In the genomic region with DNA sequence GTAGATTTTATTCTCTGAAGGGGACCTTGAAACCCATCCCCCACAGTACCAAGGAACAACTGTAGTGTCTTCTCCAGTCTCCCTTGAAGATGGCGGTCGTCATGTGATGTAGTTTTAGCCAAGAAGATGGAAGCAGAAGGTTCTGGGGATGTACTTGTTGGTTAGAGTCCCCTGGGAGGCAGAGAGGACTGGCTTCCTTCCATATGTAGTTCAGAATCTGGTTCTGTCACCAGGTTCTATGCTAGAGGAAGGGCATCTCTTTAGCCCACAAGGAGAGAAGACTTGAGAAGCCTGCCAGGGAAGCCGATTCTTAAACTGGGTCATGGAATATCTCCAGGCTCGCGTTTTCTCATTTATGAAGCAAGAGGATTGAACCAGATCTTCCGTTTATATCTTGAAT, we compare ENCODE assay signal across 23 mouse cellular contexts. TPM values are rescaled to one million over a fixed set of nuclear protein-coding genes. Genes with fewer than 3 reads are reported as not detected.
A peak's percentile ranks its signal among the peaks of the same experiment; 100 is the strongest.
DNase-seq lines count a peak whose midpoint lies in the region; ATAC-seq lines count a peak whose summit lies in the region.
"Had no signal": no experiment of that assay in that cellular context is flagged by ENCODE, and none has a peak within 500 bp of the region (broad histone marks: within the 10 kb centered on the region; RNA-seq: fewer than 3 reads in every experiment).

No protein-coding gene starts in this region.

- no peak for ATAC-seq in hindbrain, embryonic 12.5 days (ENCODE audit: low FRiP score)
- ATAC-seq: CD4-positive, CD25-positive, alpha-beta regulatory T cell, adult 4 months; forebrain, embryonic 15.5 days; hindbrain, embryonic 16.5 days; intestine, embryonic 15.5 days had no signal

- H3K9me3 ChIP-seq in hindbrain, embryonic 12.5 days (replicated peaks), result no peaks in the 10 kb centered on the region
- H3K9me3 ChIP-seq: embryonic facial prominence, embryonic 10.5 days; embryonic facial prominence, embryonic 13.5 days; forebrain, embryonic 12.5 days; forebrain, embryonic 15.5 days; hindbrain, embryonic 13.5 days; intestine, embryonic 15.5 days had no signal

- WGBS in hindbrain, embryonic 12.5 days, result 90% methylated on average over 6 of the region's 6 CpGs

- no peaks in the 10 kb centered on the region for H3K27me3 ChIP-seq in hindbrain, embryonic 12.5 days
- H3K27me3 ChIP-seq: forebrain, embryonic 12.5 days; forebrain, embryonic 15.5 days; hindbrain, embryonic 13.5 days; intestine, embryonic 15.5 days had no signal

- H3K4me1 ChIP-seq in hindbrain, embryonic 12.5 days, result no peaks in the 10 kb centered on the region
- H3K4me1 ChIP-seq: embryonic facial prominence, embryonic 10.5 days; embryonic facial prominence, embryonic 13.5 days; forebrain, embryonic 12.5 days; forebrain, embryonic 15.5 days; hindbrain, embryonic 13.5 days; intestine, embryonic 15.5 days had no signal

- no peak overlapping the region for H3K9ac ChIP-seq in hindbrain, embryonic 12.5 days
- H3K9ac ChIP-seq: embryonic facial prominence, embryonic 13.5 days; forebrain, embryonic 12.5 days; forebrain, embryonic 15.5 days; hindbrain, embryonic 13.5 days; intestine, embryonic 15.5 days had no signal

- no peak overlapping the region for H3K4me3 ChIP-seq in hindbrain, embryonic 12.5 days
- H3K4me3 ChIP-seq: embryonic facial prominence, embryonic 10.5 days; embryonic facial prominence, embryonic 13.5 days; erythroblast, embryonic 14.5 days; forebrain, embryonic 12.5 days; forebrain, embryonic 15.5 days; heart, adult 2 months; hindbrain, embryonic 13.5 days; intestine, embryonic 15.5 days had no signal

- no peak overlapping the region for H3K27ac ChIP-seq in hindbrain, embryonic 12.5 days
- H3K27ac ChIP-seq: embryonic facial prominence, embryonic 10.5 days; embryonic facial prominence, embryonic 13.5 days; forebrain, embryonic 12.5 days; forebrain, embryonic 15.5 days; heart, adult 2 months; hindbrain, embryonic 13.5 days; intestine, embryonic 15.5 days had no signal

- H3K4me2 ChIP-seq in hindbrain, embryonic 12.5 days (replicated peaks), result no peak overlapping the region
- H3K4me2 ChIP-seq: embryonic facial prominence, embryonic 13.5 days; forebrain, embryonic 12.5 days; forebrain, embryonic 15.5 days; heart, embryonic 11.5 days; hindbrain, embryonic 13.5 days; intestine, embryonic 15.5 days had no signal

- H3K36me3 ChIP-seq in hindbrain, embryonic 12.5 days, result no peaks in the 10 kb centered on the region
- H3K36me3 ChIP-seq: embryonic facial prominence, embryonic 10.5 days; embryonic facial prominence, embryonic 13.5 days; forebrain, embryonic 12.5 days; forebrain, embryonic 15.5 days; hindbrain, embryonic 13.5 days; intestine, embryonic 15.5 days had no signal

- DNase-seq in brain, adult 2 months (ENCODE audit: low read depth, low spot score), result peak; percentile 60
- peak; percentile 19 to 28 for DNase-seq in cerebellum, adult 18-20 months
- DNase-seq in cerebellum, adult 9-11 months, result peak; percentile 54
- peak; percentile 12 to 14 for DNase-seq in cerebellum, postnatal 25 days
- DNase-seq in embryo, embryonic 9.5 days (ENCODE audit: extremely low spot score), result no peak
- DNase-seq: adrenal gland, adult 2 months; adrenal gland, postnatal 14 days; gastrocnemius, postnatal 10 days; gastrocnemius, postnatal 36 days; heart, adult 2 months; kidney, adult 18-20 months; kidney, adult 9 months had no signal

RNA-seq across cellular contexts. Expression of a gene that starts 58.7 kb away (rescaled TPM):
- 37.5 and 37.8 TPM in 2 replicates for polyA plus RNA-seq in hindbrain, embryonic 12.5 days (2016; fragmentation: Nextera tagmentation; extraction: Ambion mirVana)
